Mouse (Mus musculus) forebrain, embryonic 12.5 days (tissue): ENCODE data around the gene Dydc2. TPM values are rescaled to one million over a fixed set of nuclear protein-coding genes. Genes with fewer than 3 reads are reported as not detected.

Experiments used
- ATAC-seq: fragments of 200-750 bp; cut with Nextera tagmentation; 2 replicates; pipeline ENCODE4 v1.8.0; 2017; ENCODE audit warnings: moderate TSS enrichment; ENCODE audit not compliant: low FRiP score
- H3K27ac ChIP-seq: fragments of 300-500 bp; sonication (generic); 2 replicates; pipeline ENCODE4 v1.5.1; 2016; ENCODE audit warnings: mild to moderate bottlenecking
- H3K27me3 ChIP-seq: fragments of 300-500 bp; sonication (generic); 2 replicates; pipeline ENCODE4 v1.6.1; 2016; ENCODE audit warnings: mild to moderate bottlenecking
- H3K36me3 ChIP-seq: fragments of 300-500 bp; sonication (generic); replicated peaks from 2 replicates; pipeline ENCODE4 v1.6.1; 2016; ENCODE audit warnings: mild to moderate bottlenecking
- H3K4me1 ChIP-seq: fragments of 300-500 bp; sonication (generic); 2 replicates; pipeline ENCODE4 v1.6.1; 2016
- H3K4me2 ChIP-seq: fragments of 300-500 bp; sonication (generic); 2 replicates; pipeline ENCODE4 v1.6.1; 2016; ENCODE audit warnings: mild to moderate bottlenecking, moderate library complexity
- H3K4me3 ChIP-seq: fragments of 300-500 bp; sonication (generic); replicated peaks from 2 replicates; pipeline ENCODE4 v1.5.1; 2016; ENCODE audit warnings: mild to moderate bottlenecking
- H3K9ac ChIP-seq: fragments of 300-500 bp; sonication (generic); 2 replicates; pipeline ENCODE4 v1.6.1; 2016; ENCODE audit warnings: mild to moderate bottlenecking
- H3K9me3 ChIP-seq: fragments of 300-500 bp; sonication (generic); 2 replicates; pipeline ENCODE4 v1.6.1; 2016
- WGBS: fragments of 180-500 bp; shearing (Covaris S2); methylation state at CpG from one replicate; pipeline ENCODE4 v1.1.7; 2016; 5-methylcytosine and 5-hydroxymethylcytosine counted together
- polyA plus RNA-seq: library from polyadenylated mRNA; unstranded; fragments of >200 nt; fragmentation: Nextera tagmentation; extraction: Ambion mirVana; gene quantifications from 2 replicates; pipeline ENCODE4 v1.2.1, GENCODE M21; 2016

The Dydc2 gene
- polyA plus RNA-seq, result not detected in 2 replicates

- Histone ChIP-seq H3K27me3 (no peaks in the 10 kb centered on the region), H3K4me2 (no peak within 1 kb of the TSS), H3K9me3 (no peaks in the 10 kb centered on the region), H3K4me1 (peaks cover 6% of the 10 kb centered on the region), H3K36me3 (no peaks in the 10 kb centered on the region), H3K27ac (no peak within 1 kb of the TSS), H3K4me3 (no peak within 1 kb of the TSS), H3K9ac (no peak within 1 kb of the TSS)
- no peak for ATAC-seq
Measured at GRCm38 (mm10) chr14:41069108-41069507, at the start of gene Dydc2. Gene Dydc2, minus strand, starts transcription at chr14:41069208.

- WGBS, result 83% methylated on average over 3 of the region's 3 CpGs
- Histone ChIP-seq H3K27me3 (no peaks in the 10 kb centered on the region), H3K9me3 (no peaks in the 10 kb centered on the region)
Measured at GRCm38 (mm10) chr14:41116271-41116670, 47.3 kb upstream of the Dydc2 start.

GRCm38 (mm10) chr14:41112944-41113343, 43.9 kb upstream of the Dydc2 start:
- Histone ChIP-seq H3K9me3 (no peaks in the 10 kb centered on the region), H3K4me3 (no peak overlapping the region), H3K9ac (no peak overlapping the region), H3K27me3 (no peaks in the 10 kb centered on the region), H3K4me1 (no peaks in the 10 kb centered on the region), H3K27ac (no peak overlapping the region), H3K36me3 (no peaks in the 10 kb centered on the region), H3K4me2 (no peak overlapping the region)
- WGBS, result 81% methylated on average over 4 of the region's 4 CpGs
- no peak for ATAC-seq

More at GRCm38 (mm10) chr14:41116271-41116670, 47.3 kb upstream of the Dydc2 start:
- ATAC-seq, result no peak
- no peaks in the 10 kb centered on the region for H3K4me1 ChIP-seq
- no peak overlapping the region for H3K4me3 ChIP-seq
- no peak overlapping the region for H3K27ac ChIP-seq
- H3K4me2 ChIP-seq, result no peak overlapping the region
- no peaks in the 10 kb centered on the region for H3K36me3 ChIP-seq
- no peak overlapping the region for H3K9ac ChIP-seq

GRCm38 (mm10) chr14:41111031-41111668, 42.1 kb upstream of the Dydc2 start:
- no peaks in the 10 kb centered on the region for H3K4me1 ChIP-seq
- H3K4me3 ChIP-seq, result no peak overlapping the region
- no peaks in the 10 kb centered on the region for H3K9me3 ChIP-seq
- 88% methylated on average over 7 of the region's 7 CpGs for WGBS
- H3K36me3 ChIP-seq, result no peaks in the 10 kb centered on the region
- H3K27ac ChIP-seq, result no peak overlapping the region
- no peak for ATAC-seq
- H3K27me3 ChIP-seq, result no peaks in the 10 kb centered on the region
- no peak overlapping the region for H3K9ac ChIP-seq
- no peak overlapping the region for H3K4me2 ChIP-seq

- H3K9me3 ChIP-seq, result no peaks in the 10 kb centered on the region
- no peak within 1 kb of the TSS for H3K9ac ChIP-seq
- H3K27me3 ChIP-seq, result no peaks in the 10 kb centered on the region
- no peak for ATAC-seq
- no peak within 1 kb of the TSS for H3K4me3 ChIP-seq
- H3K27ac ChIP-seq, result no peak within 1 kb of the TSS
- no peaks in the 10 kb centered on the region for H3K4me1 ChIP-seq
- 73% methylated on average over 10 of the region's 10 CpGs for WGBS
- no peak within 1 kb of the TSS for H3K4me2 ChIP-seq
- no peaks in the 10 kb centered on the region for H3K36me3 ChIP-seq
Measured at GRCm38 (mm10) chr14:41104853-41105444, 35.9 kb upstream of the Dydc2 start, which contains the start of gene Mat1a. Gene Mat1a, plus strand, starts transcription at chr14:41105035.

- Histone ChIP-seq H3K9ac (no peak overlapping the region), H3K4me3 (no peak overlapping the region), H3K9me3 (no peaks in the 10 kb centered on the region), H3K27me3 (no peaks in the 10 kb centered on the region), H3K36me3 (no peaks in the 10 kb centered on the region), H3K4me2 (no peak overlapping the region), H3K4me1 (no peaks in the 10 kb centered on the region), H3K27ac (no peak overlapping the region)
- no peak for ATAC-seq
- 78% methylated on average over 2 of the region's 2 CpGs for WGBS
Measured at GRCm38 (mm10) chr14:41102269-41102668, 33.3 kb upstream of the Dydc2 start.

GRCm38 (mm10) chr14:41101242-41101641, 32.2 kb upstream of the Dydc2 start:
- no peaks in the 10 kb centered on the region for H3K9me3 ChIP-seq
- no peaks in the 10 kb centered on the region for H3K27me3 ChIP-seq
- H3K36me3 ChIP-seq, result no peaks in the 10 kb centered on the region
- no peak overlapping the region for H3K27ac ChIP-seq
- H3K4me1 ChIP-seq, result no peaks in the 10 kb centered on the region
- WGBS, result 88% methylated on average over 5 of the region's 5 CpGs
- no peak for ATAC-seq
- H3K9ac ChIP-seq, result no peak overlapping the region
- H3K4me3 ChIP-seq, result no peak overlapping the region
- no peak overlapping the region for H3K4me2 ChIP-seq

GRCm38 (mm10) chr14:41100712-41101111, 31.7 kb upstream of the Dydc2 start:
- Histone ChIP-seq H3K27me3 (no peaks in the 10 kb centered on the region), H3K36me3 (no peaks in the 10 kb centered on the region), H3K4me3 (no peak overlapping the region), H3K4me2 (no peak overlapping the region), H3K4me1 (no peaks in the 10 kb centered on the region), H3K9me3 (no peaks in the 10 kb centered on the region), H3K27ac (no peak overlapping the region), H3K9ac (no peak overlapping the region)
- ATAC-seq, result no peak
- WGBS, result 88% methylated on average over 3 of the region's 3 CpGs

- 95% methylated on average over 1 of the region's 1 CpGs for WGBS
- H3K4me3 ChIP-seq, result no peak overlapping the region
- H3K36me3 ChIP-seq, result no peaks in the 10 kb centered on the region
- no peak overlapping the region for H3K27ac ChIP-seq
- no peak for ATAC-seq
- no peaks in the 10 kb centered on the region for H3K4me1 ChIP-seq
- no peak overlapping the region for H3K9ac ChIP-seq
- H3K4me2 ChIP-seq, result no peak overlapping the region
- H3K9me3 ChIP-seq, result no peaks in the 10 kb centered on the region
- H3K27me3 ChIP-seq, result no peaks in the 10 kb centered on the region
Measured at GRCm38 (mm10) chr14:41098726-41099125, 29.7 kb upstream of the Dydc2 start.

- no peak for ATAC-seq
- no peaks in the 10 kb centered on the region for H3K27me3 ChIP-seq
- H3K4me3 ChIP-seq, result no peak overlapping the region
Measured at GRCm38 (mm10) chr14:41096296-41096860, 27.4 kb upstream of the Dydc2 start.

GRCm38 (mm10) chr14:41094114-41094513, 25.1 kb upstream of the Dydc2 start:
- 63% methylated on average over 1 of the region's 1 CpGs for WGBS
- H3K36me3 ChIP-seq, result no peaks in the 10 kb centered on the region
- H3K9ac ChIP-seq, result no peak overlapping the region
- ATAC-seq, result no peak
- H3K4me2 ChIP-seq, result no peak overlapping the region
- no peaks in the 10 kb centered on the region for H3K4me1 ChIP-seq
- H3K9me3 ChIP-seq, result no peaks in the 10 kb centered on the region
- H3K4me3 ChIP-seq, result no peak overlapping the region
- no peaks in the 10 kb centered on the region for H3K27me3 ChIP-seq
- no peak overlapping the region for H3K27ac ChIP-seq

More at GRCm38 (mm10) chr14:41096296-41096860, 27.4 kb upstream of the Dydc2 start:
- no peaks in the 10 kb centered on the region for H3K9me3 ChIP-seq
- H3K4me2 ChIP-seq, result no peak overlapping the region
- no peaks in the 10 kb centered on the region for H3K36me3 ChIP-seq
- H3K27ac ChIP-seq, result no peak overlapping the region
- no peak overlapping the region for H3K9ac ChIP-seq
- 94% methylated on average over 3 of the region's 3 CpGs for WGBS
- H3K4me1 ChIP-seq, result no peaks in the 10 kb centered on the region

GRCm38 (mm10) chr14:41090777-41091176, 21.8 kb upstream of the Dydc2 start:
- Histone ChIP-seq H3K9me3 (no peaks in the 10 kb centered on the region), H3K27ac (no peak overlapping the region), H3K27me3 (no peaks in the 10 kb centered on the region), H3K4me2 (no peak overlapping the region), H3K4me3 (no peak overlapping the region), H3K4me1 (no peaks in the 10 kb centered on the region), H3K9ac (no peak overlapping the region), H3K36me3 (no peaks in the 10 kb centered on the region)
- ATAC-seq, result no peak
- 48% methylated on average over 8 of the region's 8 CpGs for WGBS

GRCm38 (mm10) chr14:41087509-41087908, 18.5 kb upstream of the Dydc2 start:
- Histone ChIP-seq H3K4me1 (no peaks in the 10 kb centered on the region), H3K36me3 (no peaks in the 10 kb centered on the region), H3K4me2 (no peak overlapping the region), H3K27me3 (no peaks in the 10 kb centered on the region), H3K4me3 (no peak overlapping the region), H3K9me3 (no peaks in the 10 kb centered on the region), H3K9ac (no peak overlapping the region), H3K27ac (no peak overlapping the region)
- ATAC-seq, result no peak
- 81% methylated on average over 1 of the region's 1 CpGs for WGBS
